Mouse (Mus musculus): ENCODE data around the gene Taz.

DNA sequence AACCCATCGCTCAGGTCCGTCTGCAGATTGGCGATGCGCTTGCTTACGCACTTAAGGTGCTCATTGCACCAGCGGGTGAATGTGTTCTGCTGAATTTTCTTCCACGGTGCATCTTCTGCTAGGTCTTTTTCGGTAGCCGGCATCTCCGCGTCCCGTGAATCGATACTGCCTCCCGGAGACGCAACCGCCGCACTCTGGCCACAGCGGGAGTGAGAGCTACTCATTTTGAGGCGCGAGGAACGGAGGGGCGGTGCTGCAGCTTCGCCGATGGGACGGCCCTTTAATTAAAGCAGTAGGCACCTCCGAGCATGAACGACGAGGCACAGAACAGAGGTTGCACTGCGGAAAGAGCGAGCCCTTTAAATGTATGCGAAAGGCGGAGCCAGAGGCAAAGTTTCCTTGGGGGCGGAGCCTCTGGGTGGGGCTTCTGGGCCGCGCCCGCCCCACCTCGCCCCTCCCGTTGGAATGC lies 35.5 kb upstream of the Taz start:
- TF ChIP-seq CTCF (conservative IDR thresholded peaks at IDR 0.05; ENCODE audit: low read length) = no peak
- no peak for TF ChIP-seq POU5F1 (IDR thresholded peaks at IDR 0.05; ENCODE audit: borderline replicate concordance, low read length)

All from E14TG2a.4 (cell line).